Mouse (Mus musculus): ENCODE measurements around the gene Sept10.

DNA sequence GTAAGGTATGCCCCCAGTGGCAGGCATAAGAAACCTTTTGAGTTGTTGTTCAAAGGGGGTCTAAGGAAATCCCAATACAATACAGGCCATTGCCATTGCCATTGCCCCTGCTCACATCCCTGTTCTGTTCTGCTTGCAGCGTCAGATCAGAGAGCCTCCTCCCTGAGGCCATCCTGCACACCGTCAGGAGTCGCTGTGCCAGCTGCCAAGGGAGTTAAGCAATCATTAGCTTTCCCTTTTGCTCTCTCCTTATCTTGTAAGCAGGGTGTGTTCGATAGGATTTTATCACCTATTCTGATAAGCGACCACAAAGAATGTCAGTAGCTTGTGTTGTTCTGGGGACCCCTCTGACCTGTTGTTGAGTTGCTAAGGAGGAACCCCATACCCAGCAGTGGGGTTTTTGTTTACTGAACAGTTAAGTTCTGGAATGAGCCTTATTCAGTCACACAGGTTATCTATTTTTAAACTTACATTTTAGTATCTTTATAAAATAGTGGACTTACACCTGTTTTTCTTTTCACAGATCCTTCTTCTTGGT, 69.0 kb downstream of the Sept10 start:
- TF ChIP-seq CTCF (IDR thresholded peaks at IDR 0.05; ENCODE audit: insufficient read depth, low read length) (no peak), POLR2A (IDR thresholded peaks at IDR 0.05; ENCODE audit: borderline replicate concordance, extremely low read depth, low read depth, low read length) (no peak)

Data from lung, adult 2 months (tissue).